Mouse (Mus musculus): ENCODE results near the gene Mapk8ip3.
A peak's percentile ranks its signal among the peaks of the same experiment; 100 is the strongest.
"Not testable (repeated sequence)": the region's sequence is repeated elsewhere in the genome, so short reads cannot be mapped to it uniquely, and the experiment has no call there.

Mapk8ip3 gene

DNA sequence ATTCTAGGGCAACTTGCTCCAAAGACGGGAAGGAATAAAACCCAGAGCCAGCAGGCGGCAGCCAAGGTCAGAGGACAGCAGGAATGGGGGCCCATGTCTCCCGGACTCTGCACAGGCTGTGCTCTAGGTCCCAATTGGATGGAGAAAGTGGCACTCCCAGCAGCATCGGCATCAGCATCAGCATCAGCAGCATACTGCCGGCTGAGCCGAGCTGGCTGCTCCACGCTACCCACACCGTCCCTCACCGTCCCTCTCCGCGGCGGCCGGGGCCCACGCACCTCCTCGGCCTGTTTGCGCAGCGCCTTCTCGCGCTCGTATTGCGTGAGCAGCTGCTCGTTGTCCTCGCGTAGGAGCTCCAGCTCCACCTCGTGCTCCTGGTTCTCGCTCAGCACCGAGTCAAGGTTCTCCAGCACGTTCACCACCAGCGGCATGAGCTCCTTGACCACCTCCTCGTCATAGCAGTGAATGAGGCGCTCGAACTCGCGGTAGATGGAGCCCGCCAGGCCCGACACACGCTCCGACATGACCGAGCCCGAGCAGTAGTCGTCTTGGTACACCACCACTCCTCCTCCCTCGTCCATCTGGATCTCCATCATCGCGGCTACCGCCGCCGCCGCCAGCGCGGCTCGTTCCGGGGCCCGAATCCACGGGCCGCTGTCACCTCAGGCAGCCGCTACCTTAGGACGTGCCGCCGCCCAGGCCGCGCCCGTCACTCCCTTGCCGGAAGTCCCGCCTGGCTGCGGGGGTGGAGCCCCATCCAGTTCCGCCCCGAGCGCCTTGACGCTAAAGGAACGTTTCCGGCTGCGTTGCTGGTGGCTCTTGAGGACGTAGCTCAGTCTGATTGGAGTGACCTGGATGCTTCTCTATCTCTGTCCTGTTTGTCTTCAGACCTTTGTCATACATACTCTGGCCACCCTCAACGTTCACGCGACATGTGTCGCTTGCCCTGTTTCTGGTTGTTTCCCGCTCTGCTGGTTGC is at the start of gene Mapk8ip3:
Mapk8ip3 (minus strand) TSS at position 719 of the 979 bp plus-strand sequence.
- DNase-seq = peak; percentile 97

DNA sequence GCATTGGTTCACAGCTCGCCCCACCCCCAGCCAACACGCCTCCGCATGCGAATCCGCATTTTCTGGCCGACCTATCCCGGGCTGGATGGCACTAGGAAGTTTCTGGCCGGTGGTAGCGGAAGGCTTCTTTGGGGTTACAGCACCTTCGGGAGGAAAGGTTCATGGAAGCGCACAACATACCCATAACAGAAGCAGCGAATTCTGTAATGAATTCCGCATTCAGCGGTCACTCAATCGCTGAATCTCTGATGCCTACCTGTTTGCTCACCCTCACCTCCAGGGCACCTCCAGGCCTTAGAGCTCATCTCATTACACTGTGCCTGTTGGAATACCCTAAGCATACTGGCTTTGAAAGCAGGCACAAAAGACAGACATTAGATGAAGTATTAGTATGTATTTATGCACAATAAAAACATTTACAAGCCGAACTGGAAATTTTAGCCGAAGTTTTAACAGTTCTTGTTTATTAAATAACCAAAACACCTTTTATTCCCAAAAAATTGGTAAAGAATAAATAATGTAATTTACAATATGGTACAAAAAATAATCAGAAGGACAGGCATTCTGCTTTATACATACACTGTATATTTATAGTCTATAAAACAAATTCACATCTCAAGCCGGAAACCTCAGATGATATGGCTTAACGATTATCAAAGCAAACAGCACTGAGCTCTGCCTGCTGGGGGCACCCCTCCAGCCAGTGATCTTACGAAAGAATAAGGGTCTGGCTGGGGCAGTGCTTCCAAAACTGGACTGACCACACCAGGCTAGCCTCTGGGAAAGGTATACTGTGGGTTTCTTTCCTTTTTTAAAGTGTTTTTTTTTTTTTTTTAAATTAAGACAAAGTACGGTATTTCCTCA is 24.3 kb upstream of the Mapk8ip3 start:
- peak; percentile 12 for DNase-seq

DNA sequence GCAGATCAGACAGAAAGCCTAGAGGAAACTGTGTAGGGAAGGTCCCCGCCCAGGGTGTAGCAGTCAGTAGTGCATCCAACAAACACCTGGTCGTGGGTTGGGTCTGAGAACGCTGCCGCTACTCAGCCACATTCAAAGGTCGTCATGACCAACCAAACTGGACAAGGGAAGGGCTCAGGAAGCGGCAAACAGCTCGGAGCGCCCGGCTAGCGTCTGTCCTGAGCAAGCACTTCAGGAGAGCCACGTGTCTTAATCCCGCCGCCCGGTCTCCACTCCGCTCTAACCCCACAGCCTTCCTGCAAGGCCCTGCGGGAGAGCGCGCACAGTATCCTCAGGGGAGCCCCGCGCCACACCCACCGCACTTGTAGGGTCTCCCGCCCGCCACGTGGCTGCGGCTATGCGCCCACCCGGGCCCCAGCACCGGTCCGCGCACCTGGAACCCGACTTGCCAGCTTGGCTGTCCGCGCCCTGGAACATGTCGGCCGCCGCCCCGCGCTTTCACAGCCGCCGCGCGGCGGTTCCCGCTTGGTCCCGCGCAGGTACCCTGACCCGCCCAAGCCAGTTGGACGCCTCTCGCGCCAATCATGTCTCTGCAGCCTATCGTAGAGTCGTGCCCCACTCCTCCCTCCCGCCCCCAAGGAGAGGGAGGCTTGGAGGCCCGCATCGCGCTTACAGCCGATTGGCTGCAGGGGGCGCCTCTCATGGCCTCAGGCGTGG is 23.5 kb upstream of the Mapk8ip3 start, which contains the start of gene Jpt2:
Jpt2 (minus strand) TSS at position 555 of the 717 bp plus-strand sequence.
- DNase-seq = peak; percentile 99

DNA sequence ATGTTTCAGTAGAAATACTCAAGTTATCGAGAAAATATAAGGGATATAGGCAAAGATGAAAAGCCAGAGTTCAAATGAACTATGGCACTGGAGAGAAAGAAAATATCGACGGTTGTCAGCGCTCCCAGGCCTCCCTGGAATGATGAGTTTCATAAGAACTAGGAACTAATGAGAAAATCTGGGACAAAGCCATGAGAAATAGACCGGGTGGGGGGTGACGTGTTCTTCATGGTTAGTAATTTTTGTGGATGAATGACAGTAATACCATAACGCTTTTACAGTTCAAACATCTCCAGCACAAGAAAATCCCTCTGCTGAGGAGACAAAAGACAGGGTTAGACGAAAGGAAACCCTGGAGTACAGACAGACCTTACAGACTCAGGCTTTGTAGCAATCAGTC is 22.6 kb upstream of the Mapk8ip3 start:
- DNase-seq = no peak

DNA sequence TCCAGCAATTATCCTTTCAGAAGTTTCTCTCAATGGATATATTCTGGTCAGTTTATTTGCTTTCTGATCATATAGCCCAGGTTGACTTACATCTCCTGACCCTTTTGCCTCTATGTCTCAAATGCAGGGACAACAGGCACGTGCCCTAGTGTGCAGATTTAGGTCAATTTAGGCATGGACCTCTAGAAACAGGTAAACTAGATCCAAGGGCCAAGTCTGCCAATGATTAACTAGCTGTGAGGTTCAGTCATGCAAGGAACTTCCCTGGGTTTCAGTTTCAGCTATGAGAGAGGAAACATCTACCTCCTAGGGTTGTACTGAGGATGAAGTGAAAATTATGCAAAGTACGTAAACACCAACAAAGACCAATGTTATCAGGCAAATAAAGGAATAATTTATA is 16.5 kb upstream of the Mapk8ip3 start:
- DNase-seq = peak; percentile 11

DNA sequence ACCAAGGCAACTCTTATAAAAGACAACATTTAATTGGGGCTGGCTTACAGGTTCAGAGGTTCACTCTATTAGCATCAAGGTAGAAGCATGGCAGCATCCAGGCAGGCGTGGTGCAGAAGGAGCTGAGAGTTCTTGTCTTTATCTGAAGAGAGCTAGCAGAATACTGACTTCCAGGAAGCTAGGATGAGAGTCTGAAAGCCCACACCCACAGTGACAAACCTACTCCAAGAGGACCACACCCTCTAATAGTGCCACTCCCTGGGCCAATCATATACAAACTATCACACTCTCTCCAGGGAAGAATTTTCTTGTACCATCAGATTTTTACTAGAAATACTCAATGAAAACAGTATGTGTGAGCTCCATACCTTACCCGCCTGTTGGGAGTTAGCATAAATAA is 13.9 kb upstream of the Mapk8ip3 start:
- DNase-seq = peak; percentile 31

DNA sequence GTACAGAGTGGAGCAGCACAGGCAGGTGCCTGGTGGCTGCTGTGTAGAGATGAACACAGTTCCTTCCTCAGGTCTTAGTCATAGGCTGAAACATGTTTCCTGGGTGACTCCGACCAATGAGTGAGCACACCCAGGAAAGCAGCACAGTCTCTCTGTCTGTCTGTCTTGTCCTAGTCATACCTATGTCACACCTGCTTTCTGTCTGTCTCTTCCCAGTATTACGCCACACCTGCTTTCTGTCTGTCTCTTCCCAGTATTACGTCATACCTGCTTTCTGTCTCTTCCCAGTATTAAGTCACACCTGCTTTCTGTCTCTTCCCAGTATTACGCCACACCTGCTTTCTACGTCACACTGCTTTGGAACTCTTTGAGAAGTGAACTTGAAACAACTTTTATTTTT is 11.4 kb upstream of the Mapk8ip3 start:
- DNase-seq = no peak

DNA sequence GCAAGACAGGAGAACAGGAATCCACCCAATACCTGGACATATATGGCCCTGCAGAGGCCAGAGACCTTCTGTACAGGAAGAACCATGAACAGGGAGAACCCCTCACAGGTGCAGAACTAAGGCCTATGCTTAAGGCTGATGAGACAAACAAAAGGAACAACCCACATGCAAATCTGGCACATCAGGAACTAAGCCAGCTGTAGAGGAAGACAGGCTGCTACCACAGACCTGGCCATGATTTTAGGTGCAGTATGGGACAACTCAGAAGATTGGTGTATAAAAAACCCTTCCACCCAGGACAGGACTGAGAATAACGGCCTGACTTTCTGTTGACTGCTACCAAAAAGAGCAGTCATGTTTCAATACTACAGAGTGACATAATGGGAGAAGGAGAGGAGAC is 6.8 kb upstream of the Mapk8ip3 start:
- not testable (repeated sequence) for DNase-seq

DNA sequence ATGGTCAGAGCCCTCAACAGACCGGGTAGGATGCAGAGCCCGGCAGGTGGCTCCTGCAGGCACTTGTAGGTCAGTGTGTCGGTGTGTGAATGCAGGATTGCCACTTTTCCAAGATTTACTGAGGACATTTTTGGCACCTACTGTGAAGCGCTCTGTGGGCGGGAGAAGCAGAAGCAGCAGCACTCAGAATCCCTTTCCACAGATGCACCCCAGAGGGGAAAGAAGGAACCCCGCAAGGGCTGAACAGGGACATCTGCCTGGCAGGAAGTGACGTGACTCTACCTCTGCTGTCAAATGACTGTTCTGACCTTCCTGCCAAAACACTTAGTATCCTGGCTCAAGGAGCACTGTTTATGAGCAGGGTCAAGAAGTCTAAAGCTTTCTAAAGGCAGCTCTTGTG is 6.3 kb upstream of the Mapk8ip3 start:
- DNase-seq = no peak

DNA sequence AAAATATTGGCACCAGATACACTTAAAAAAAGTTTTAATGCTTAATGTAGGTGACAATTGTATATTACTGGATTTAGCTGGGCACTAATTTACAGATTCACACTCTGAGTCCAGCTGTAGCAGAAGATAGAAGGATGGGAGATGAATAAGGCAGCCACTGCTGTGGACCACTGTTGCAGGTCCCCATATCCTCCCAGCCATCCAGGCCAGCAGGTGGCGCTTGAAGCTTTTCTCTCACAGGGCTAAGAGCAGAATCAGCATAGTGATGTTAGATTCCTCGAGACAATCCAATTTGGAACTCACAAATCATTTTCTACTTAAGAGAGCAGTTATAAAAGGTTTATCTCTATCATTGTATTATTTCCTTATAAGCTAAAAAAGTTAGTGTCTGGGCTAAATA is 5.7 kb upstream of the Mapk8ip3 start:
- DNase-seq = not testable (repeated sequence)

DNA sequence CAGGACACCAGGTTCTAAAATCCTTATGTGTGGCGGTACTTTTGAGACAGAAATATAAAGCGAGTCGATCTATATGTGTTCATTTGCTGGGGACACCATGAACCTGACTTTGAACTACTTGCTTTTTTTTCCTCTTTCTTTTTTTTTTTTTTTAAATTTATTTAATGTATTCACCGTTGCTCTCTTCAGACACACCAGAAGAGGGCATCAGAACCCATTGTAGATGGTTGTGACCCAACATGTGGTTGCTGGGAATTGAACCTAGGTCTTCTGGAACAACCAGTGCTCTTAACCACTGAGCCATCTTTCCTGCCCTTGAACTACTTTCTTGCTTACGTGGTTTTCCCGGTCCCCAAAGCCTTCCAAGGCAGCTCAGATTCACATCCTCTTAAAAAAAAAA is 489 bp upstream of the Mapk8ip3 start:
- DNase-seq = no peak

DNA sequence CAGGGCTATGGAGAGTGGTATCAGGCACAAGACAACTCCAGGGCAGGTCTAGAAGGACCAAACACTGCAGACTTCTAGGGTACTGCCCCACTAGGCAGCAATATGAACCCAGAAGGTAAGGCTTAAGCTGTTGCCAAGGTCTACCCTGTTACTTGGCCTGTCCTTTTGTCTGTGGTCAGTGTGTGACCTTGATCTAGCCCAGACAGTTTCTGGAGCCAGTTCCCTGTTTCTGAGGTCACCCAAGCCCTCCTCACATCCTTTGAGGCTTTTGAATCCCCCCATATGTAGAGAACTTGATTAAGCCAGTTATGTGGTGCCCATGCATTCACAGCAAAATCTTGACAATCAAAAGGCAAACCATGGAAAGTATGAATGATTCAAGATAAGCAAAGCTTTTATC is 1.1 kb downstream of the Mapk8ip3 start:
- DNase-seq = no peak

DNA sequence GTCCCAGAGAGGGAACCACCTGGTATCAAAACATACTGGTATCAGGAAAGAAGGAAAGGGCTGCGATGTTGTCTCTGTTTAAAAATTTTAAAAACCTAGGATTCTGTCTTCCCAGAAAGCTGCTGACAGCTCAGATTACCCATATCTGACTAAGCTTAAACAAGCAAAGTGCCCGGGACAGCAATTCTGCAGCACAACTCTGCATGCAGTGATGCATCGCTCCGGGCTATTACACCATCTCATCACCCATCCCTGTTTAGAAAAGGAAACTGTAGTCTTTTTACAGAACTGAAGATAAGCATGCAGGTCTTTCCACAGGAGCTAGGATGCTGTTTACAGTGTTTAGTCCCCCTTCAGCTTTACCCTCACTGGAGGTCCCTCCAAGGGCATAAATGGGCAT is 1.9 kb downstream of the Mapk8ip3 start:
- no peak for DNase-seq

DNA sequence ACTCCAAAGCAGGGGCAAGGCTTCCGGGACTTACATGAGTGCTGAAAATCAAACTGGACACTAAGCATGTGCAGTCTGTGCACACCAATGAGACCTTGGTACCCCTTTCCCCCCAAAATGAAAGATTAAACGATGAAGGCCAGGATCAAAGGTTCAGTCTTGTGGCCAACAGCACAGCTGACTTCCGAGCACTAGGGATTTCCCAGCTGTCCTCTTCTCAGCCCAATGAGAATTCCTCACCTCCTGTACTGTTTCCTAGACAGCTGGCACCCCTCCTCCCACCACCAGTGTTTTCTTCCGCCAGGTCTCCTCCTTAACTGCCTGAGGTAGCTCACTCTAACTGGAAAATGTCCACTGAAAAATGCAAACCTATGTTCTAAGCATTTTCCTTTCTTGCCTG is 3.6 kb downstream of the Mapk8ip3 start:
- no peak for DNase-seq

DNA sequence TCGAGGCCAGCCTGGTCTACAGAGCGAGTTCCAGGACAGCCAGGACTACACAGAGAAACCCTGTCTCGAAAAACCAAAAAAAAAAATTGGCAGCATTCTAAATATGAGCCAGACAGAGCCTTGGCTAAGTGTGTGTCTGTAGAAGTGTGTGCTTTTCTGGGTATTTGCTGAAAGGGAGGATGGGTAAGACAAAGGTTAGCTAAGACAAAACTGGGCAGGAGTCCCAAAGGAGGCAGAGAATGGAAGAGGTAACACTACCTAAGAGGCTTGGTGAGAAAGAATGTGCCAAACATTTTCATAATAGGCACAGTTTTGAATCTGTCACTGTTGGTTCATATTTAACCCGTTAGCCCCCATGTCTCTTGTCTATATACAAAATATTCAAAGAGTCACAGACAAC is 4.3 kb downstream of the Mapk8ip3 start:
- DNase-seq = no peak

DNA sequence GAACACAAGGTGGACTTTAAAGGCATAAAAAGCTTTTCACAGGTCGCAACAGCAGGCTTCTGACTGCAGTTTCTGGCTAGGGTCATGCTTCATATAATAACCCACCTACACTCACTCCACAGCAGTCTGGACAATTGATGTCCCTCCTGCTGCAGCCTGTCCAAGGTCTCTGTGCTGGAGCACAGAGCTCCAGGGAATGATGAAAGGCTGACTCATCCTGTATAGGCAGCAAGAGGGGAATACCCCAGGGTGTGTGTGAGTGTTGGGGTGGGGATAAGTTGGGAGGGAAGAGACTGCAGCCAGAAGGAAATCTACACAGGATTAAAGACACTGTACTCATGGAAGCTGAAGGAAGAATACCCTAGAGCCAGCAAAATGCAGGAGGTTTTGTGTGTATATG is 7.3 kb downstream of the Mapk8ip3 start:
- DNase-seq = no peak

DNA sequence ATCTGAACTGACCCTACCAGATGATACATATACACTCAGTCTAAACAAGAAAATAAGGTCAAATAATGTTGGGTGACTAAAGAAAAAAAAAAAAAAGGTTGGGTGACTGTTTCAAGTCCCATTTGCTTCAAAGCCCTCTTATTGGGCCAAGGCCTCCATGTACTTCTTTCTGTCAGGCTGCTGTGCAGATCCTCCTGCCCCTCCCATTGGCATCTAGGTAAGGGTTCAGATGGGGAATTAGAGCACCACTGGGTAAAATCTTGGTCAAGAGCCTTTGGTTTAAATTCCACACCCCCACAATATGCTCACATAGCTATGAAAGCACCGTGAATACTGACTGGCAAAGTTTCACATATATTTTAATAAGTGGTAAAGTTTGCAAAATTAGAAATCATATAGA is 13.5 kb downstream of the Mapk8ip3 start:
- DNase-seq = no peak

DNA sequence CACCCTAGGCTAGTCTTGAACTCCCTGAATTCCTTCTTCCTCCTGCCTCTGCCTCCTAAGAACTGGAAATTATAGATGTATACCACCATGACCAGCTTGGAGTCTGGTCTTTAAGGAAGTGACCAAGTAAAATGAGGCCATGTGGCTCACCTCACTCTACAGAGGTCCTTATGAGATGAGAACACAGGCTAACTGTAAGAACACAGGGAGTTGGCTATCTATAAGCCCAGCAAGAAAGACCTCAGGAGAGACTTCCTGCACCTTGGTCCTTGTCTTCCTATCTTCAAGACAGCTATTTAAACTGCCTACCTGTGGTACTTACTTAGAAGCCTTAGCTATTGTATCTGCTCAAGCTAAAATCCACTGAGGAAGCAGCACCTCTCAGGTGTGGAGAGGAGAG is 22.8 kb downstream of the Mapk8ip3 start:
- no peak for DNase-seq

DNA sequence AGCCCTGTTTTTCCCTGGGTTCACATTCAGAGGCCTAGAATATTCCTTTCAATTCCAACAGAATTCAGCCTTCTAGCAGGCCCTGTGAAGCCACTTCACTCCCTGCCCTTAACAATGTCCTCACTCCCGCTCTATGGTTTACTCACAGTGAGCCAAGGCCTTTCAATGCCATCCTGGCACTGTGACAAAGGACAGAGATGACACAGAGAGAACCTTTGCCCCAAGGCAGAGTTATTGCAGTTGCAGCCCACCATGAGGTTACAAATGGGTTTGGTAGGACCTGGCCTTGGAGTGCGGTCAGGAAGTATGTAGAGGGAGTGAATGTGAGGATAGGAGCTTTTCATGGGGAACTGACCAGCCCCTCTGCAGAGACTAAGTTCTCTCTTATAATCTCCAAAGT is 29.2 kb downstream of the Mapk8ip3 start:
- DNase-seq = no peak

DNA sequence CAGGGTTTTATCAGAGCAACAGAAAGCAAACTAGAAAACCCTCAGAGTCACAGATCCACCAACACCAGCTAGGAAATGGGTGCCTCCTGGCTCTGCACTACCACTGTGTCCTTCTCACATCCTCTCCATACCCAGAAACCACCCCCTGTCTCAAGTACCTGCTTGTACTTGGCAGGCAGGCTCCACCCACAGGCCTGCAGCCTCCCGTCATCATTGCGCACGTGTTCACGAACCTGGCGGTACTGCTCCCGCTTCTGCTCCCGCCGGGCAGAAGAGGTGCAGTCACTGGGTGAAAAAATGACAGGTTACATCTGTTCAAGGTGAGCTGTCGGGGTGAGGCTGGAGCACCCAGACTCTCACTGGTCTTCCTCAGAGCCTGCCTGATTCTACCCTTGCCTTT is 33.0 kb downstream of the Mapk8ip3 start:
- peak; percentile 56 for DNase-seq

DNA sequence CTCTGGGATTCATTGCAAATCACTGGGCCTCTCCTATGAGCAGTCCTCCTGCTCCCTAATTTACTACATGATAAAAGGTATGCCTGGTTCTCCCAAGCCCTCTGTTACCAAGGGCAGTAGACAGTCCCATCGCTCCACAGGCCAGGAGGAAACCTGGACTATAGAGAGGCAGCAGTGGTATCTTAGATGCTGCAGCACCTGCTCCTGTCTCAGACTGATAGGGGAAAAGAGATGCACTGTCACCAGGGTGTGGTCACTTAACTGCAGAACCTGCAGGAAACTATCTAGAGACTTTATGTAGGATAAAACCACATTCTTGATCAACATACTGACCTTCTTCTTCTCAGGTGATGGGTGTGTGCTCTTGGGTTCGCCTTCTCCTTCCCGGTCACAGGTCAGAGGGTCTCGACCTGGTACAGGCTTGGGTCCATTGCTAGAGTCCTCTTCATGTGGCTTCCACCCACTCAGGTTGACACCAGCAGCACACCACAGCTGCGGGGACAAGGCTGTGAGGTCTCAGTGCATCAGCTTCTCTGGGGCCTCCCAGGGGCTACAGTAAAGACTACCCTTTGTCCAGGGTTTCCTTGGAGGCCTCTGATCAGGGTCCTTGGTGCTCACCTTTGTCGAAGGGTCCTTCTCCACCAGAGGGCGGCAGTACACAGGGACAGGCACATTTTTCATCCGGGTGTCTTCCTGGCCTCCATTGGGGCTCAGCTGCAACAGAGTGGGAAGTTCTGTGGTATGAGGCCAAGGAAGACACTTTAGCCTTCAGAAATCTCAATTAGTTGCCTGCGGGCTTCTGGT is 33.9 kb downstream of the Mapk8ip3 start:
- peak; percentile 85 for DNase-seq

DNA sequence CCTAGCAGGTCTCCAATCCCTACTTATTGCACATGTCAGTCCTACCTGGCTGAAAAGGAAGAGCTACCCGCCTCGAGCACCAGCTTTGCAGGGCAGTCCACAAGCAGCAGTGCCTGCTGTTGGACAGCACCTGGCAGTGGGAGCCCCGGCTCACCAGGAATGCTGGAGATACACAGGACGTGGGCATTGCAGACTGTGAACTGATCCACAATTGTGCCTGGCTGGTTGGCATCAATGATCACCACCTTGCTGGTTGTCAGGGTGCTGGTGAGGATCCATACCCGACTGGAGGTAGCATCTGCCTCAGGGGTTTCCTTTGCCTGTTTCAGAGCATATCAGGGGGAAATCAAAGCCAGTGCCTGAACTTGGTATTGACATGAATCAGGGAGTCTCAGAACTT is 34.7 kb downstream of the Mapk8ip3 start:
- no peak for DNase-seq

All from liver (tissue).